Mouse (Mus musculus) lung, adult 2 months (tissue): ENCODE data around the gene Ythdf1.

Experiments
- CTCF ChIP-seq: fragments of 200-500 bp; IDR thresholded peaks from 2 replicates; pipeline ENCODE4 v1.5.1; 2011; ENCODE audit warnings: mild to moderate bottlenecking, low read length, control low read depth; ENCODE audit not compliant: insufficient read depth
- POLR2A ChIP-seq: fragments of 200-500 bp; IDR thresholded peaks from 2 replicates; pipeline ENCODE4 v1.6.1; 2011; ENCODE audit warnings: low read depth, mild to moderate bottlenecking, control low read depth, low read length, borderline replicate concordance; ENCODE audit errors: extremely low read depth

GRCm38 (mm10) chr2:180941869-180942268 is 21.1 kb upstream of the Ythdf1 start:
- no peak for TF ChIP-seq POLR2A
- TF ChIP-seq CTCF = no peak
